Mouse (Mus musculus) ZHBTc4 (cell line): Measurements from ENCODE around the gene Hmgb1.
"Not testable (repeated sequence)": the region's sequence is repeated elsewhere in the genome, so short reads cannot be mapped to it uniquely, and the experiment has no call there.

Experiments
- DNase-seq: peaks from one replicate; pipeline ENCODE4 v3.0.0-alpha.2; 2011; ENCODE audit warnings: low read depth, low spot score

Hmgb1 gene

DNA sequence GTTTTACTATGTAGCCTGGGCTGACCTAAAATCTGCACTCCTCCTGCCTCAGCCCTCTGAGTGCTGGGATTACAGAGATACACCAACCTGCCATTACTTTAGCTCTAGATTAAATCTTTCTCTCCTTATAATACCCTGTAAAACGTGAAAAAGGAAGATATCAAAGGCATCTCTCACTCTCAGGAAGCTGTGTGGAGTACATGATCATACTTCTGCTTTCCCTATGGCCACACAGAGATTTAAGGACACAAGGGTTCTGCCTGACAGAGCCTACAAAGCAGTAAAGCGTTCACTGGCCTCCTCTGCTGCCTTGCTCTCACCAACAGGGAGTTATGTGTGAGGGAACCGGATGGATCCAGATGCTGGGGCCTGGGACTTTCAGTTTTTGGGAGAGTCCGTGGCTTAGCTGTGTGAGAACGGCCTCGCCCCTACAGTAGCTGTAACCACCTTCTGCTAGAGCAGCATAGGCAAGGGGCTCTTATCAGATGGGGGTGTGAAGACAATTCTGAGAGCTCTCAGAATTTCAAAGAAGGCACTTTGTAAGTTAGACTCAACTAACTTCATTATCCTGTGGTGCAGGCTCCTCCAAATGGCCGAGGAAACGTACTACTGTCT lies 36.8 kb downstream of the Hmgb1 start:
- DNase-seq = peak; percentile 64

DNA sequence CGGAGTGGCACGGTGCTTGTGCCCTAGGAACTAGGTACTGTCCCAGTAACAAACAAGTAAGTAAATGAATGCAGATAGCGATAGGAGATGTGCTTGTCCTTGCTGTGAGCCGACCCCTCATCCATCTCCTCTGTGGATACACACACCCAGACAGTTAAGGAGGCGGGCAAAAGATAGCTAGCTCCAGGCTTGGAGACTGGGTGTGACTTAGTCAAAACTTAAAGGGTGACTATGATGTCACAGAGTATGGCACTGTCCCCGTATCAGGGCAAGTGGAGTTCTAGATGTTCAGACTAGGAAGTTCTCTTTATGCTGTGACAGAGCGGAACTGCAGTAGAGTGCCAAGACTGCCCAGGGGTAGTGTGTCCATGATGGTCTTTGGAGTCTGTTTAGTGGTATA lies 37.6 kb downstream of the Hmgb1 start:
- DNase-seq = no peak

DNA sequence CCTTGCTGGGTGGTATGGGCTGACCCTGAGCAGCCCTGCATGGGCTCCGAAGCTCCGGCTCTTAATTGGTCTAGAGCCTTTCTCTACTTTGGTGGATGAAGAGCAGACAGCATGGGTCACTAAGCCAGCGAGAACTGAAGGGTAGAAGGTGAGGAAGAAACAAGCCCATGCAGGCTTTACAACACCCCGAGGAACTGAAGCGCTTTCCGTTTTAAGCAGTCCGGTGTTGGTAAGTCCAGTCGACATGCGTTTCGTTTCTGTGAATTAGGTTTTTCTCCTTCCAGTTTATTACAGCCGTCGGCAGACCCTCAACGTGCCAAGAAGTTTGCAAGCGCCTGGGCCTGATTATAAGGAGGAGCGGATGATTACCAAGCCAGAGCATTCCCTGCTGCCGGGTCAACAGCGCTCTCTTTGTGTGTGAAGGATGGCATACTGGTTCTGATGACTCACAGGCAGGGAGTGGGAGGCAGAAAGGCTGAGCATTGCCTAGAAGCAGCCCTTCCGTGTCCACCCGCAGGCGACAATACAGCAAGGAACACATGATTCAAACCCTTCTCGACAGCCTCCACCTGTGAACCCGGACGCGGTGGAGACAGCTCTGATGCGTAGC lies 40.4 kb downstream of the Hmgb1 start:
- DNase-seq = no peak

DNA sequence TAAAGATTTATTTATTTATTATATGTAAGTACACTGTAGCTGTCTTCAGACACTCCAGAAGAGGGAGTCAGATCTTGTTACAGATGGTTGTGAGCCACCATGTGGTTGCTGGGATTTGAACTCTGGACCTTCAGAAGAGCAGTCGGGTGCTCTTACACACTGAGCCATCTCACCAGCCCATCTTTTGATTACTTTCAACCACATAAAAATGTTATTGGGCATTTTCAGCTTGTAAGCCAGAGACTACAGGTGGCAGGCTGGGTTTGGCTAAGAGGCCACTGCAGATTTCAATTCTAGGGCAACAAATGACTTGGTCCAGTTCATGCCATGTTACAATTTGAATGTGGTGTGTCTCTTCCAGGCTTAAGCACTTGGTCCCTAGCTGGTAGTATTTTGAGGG lies 43.1 kb downstream of the Hmgb1 start:
- not testable (repeated sequence) for DNase-seq

DNA sequence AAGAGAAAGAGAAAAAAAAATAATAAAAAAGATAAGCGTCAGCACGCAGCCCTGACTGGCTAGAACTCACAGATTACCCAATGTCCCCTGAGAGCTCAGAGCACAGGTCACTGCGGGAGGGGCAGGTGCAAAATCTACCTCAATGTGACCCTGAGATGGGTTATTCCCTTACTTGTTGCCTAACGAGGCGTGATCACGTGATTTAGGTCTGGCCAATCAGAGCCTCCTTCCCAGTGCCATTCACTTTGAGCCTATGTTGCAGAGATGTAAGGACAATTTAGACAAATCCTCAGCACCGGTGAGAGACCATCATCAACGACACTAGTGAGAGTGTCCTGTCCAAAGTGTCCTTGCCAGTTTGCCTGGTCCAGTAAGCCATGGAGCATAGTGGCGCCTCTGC lies 44.0 kb downstream of the Hmgb1 start:
- DNase-seq = peak; percentile 74

DNA sequence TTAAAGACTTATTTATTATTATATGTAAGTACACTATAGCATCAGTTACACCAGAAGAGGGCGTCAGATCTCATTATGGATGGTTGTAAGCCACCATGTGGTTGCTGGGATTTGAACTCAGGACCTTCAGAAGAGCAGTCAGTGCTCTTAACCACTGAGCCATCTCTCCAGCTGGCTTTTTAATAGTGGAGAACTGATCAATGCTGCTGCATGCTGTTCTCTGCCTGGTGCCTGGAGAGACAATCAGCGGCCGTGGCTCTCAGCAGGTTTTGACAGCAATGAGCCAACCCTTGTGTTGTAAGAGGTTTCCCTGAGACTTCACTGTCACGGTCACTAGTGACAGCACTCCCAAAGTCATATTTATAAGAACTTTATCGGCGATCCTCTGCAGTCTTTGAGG lies 46.2 kb downstream of the Hmgb1 start:
- not testable (repeated sequence) for DNase-seq

DNA sequence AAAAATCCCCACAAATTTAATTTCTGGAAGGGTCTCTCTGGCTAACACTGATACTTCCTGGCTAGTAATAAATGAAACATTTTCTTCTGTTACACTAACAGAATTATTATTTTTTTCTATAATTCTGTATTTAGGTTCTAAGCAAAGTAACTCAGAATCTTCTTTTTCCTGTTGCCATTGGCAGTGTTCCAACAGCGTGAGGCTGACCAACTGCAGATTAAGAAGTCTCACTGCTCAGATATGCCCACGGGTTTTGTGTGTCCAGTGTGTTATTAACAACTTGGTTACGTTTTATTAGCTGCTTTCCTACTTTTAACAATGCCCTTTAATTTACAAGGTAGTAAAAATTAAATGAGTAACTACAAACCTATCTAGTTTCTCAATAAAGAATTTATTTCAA lies 46.8 kb downstream of the Hmgb1 start:
- no peak for DNase-seq

DNA sequence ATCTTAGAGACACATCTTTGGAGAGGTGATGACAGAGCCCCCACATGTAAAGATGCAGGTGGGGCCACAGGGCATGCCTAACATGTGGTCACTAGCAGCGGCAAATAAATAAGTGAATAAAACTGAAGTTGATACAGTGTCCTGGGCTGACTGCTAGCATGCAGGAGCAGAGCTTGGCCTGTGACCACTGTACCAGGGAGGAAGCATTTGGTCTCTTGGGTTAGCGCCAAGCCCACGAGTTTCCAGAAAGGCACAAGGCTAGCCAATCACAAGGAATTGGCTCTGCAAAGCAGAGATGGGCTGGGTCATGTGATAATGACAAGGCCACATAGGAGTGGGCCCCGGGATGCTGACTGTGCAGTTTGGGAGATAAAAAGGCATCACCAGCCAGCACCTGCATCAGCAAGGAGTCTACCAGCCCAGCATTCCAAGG lies 47.3 kb downstream of the Hmgb1 start:
- DNase-seq = peak; percentile 26

DNA sequence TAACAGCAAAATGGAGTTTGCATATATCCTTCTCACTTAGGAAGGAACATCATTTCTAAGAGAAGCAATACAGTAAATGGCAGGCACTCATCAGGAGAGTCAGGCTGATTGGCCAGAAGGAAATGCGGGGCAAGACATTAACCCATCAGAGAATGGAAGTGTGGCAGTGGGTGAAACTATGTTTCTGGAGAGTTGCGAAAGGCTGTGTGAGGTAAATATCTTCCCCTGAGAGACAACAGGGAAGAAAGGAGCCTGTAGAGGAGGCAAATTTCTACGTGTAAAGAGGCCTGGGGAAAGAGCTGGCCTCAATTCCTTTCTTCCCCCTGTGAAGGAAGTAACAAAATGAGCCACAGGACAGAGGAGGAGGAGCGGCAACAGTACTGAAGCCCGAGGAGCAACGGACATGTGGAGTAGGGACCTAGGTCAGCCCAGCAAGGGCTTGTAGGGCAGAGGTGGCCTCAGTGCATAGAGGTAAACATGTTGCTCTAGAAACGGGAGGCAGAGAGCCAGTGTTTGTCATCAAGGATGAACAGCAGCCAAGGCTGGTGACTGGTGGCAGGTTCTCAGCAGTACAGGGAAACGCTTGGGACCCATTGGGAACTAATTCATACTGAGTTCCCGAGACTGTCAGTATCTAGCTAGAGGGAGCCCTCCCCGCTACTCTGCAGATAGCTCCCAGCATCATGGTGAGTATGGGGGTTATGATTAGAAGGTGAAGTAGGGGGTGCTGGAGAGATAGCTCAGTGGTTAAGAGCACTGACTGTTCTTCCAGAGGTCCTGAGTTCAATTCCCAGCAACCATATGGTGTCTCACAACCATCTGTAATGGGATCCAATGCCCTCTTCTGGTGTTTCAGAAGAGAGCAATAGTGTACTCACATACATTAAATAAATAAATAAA lies 48.6 kb downstream of the Hmgb1 start:
- no peak for DNase-seq

DNA sequence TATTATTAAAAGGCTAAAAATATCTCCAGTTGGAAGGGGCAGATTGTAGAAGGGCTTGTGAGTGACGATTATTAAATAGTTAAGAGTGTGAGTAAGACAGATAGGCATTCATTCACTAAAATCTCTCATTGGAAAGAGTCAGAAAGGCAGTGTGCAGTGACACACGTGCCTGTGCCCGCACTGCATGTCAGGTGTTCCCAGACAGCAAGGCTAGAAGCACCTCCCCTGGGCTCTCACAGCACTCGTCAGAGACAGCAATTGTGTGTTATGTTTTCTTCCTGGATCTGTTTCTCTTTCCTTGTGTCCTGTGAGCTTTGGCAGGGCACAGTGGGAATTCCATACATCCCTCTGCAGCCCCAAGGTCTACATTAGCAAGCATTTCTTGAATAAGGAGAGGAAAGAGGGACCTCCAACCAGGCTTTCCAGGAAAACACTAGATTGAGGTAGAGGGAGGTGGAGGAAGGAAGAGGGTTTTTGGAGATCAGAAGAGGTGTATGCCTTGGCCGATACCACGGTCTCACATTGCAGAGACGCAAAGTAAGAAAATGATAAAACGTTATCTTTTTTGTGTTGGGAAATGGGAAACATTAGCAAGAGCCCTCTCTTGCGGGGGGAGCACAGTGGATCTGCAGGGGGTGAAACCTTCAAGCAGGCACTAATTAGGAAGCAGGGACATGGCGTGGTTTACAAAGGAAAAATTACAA lies 49.4 kb downstream of the Hmgb1 start:
- DNase-seq = no peak

DNA sequence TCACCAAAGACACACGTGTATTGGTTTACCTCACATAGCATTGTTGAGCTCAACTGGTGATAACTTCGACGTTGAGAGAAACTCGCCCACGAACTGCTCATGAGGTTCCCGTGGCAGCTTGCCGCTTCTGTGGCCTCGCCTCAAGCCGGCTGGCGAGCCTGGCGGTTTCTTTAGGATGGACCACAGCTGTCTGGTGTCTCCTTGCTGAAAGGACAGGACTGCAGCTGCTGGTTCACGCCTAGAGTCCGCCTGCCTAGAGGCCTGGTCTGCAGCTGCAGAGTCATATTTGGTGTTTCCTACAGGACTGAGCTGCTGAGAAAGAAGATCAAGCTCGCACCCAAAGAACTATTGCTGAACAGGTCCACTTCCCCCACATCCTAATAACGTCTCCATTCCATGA lies 55.8 kb downstream of the Hmgb1 start:
- DNase-seq = no peak

DNA sequence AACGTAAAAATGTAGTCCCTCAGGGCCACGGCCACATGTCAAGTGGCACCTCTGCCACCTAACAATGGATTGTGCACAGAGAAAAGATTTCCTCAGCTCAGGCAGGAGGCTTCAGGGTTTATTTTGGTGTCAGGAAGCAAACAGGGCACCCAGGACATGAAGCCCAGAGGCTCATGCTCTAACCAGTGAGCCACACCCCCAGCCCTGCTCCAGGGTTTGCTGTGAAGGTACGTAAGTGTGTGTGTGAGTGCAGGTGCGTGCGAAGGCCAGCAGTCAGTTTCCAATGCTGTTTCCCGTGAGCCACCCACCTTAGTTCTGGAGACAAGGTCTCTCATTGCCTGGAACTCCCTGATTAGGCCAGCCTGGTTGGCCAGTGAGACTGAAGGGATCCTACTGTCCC lies 60.5 kb downstream of the Hmgb1 start:
- no peak for DNase-seq

DNA sequence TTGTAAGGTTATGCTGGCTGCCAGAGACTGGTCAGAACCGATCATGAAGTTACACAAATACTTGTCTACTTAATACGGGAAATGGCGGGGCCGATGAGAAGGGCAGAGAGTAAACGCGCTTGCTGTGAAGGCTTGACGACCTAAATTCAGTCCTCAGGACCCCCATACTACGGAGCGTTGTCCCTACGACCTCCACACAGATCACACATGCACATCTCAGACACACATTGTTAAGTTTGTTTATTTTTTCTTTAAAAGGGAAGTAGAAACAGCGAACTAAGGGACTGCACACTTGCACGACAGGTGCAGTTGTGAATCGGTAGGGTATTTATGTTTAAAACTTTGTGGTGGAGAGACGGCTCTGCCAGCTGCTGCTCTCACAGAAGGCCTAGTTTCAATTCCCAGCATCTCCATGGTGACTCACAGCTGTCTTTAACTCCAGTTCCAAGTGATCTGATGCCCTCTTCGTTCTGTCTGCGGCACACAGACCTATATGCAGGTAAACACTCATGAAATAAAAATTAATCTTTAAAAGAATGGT lies 64.9 kb downstream of the Hmgb1 start:
- DNase-seq = no peak

DNA sequence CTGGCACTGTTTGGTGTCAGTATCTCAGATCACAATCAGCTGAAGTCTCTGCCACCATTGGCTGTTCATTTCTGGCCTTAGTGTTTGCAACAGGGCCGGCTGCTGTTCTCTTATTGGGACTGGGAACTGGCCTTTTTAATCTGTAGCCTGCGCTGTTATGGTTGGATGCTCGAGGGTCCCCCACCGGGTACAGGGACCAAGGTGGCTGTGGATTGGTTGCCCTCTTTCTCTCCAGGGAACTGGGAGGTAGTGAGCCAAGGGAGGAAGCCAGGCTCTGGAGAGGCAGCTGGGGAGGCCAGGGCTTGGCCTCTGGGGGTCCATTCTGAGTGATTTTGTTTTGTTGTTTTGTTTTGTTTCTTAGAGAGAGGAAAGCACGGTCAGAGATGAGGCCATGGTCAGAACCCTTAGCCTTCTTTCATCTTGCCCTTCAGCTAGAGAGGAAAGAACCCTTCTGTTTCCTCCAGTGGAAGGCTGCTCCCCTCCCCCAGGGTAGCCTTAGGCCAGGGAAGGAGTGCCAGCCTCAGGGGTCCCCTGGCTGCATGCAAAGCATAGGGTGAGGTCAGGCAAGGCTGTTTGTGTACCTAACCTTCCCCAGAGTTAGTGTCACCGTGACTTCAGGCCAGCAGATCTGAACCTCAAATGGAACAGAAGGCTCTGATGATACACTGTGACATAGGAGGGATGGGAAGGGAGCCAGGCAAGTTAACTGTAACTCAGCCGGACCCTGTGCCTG lies 66.3 kb downstream of the Hmgb1 start:
- no peak for DNase-seq

DNA sequence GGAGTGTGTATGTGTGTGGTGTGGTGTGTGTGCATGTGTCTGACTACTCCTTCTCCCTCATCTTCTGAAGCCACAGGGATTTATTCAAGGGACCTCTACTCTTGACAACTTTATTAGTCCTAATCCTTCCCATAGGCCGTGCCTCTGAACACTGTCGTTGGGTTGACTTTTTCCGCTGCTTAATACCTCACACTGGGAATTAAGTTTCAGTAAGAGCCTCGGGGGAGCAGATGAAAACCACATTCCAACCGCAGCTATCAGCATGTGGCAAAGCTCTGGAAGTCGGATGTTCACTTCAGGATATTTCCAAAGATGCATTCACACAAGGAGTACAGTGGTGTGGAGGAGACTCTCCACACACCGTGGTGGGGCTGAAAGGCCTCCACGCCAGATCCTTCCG lies 69.7 kb downstream of the Hmgb1 start:
- no peak for DNase-seq

DNA sequence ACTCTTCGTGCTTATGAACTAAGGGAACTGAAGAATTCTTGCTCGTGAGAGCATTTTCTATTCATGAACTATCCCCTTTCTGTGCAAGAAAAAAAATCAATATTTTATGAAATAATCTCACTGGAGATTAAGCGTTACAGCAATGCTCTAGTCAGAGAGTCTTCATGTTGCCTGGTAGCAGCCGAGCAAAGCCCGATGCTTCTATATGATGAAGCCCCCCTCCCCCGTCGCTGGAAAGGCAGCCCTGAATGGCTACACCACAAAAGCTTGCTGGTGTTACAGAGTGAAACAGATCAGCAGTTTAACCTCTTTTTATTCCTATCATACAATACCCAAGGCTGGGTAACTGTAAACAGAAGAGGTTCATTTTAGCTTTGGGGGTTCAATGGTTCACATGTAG lies 70.3 kb downstream of the Hmgb1 start:
- DNase-seq = no peak

DNA sequence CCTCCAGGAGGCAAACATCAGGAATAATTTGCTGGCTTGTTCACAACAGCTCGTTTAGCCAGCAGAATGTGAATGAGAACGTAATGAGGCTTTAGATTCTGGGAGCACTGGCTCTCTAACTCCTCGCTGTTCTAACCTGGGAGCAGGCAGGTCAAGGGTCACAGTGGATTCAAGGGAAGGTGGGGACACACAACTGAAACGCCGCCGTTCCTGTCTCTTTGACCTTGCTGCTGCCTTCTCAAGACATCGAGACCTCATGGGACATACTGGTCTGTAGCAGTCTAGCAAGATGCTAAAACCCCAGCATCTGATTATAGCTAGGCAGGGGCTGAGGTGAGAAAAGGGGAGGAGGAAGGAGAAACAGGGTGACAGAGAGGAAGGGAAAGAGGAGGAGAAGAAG lies 70.8 kb downstream of the Hmgb1 start:
- peak; percentile 49 for DNase-seq

DNA sequence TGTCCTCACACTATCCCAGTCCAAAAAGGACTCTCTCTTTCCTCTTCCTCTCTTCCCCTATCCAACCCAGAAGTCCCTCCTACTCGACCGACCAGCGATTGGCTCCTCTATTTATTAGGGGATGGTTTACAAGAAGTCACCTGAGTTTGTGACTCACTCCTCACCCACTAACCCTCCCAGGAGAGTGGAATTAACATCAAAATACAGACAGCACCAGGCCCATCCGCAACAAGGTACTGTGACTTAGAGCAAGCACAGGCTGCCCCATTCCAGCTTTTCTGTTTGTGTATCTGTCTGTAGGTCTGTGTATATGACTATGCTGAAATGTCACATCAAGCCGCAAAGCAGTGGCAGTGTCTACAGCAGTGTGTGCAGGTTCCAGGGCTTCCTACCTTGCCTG lies 71.7 kb downstream of the Hmgb1 start:
- peak; percentile 95 for DNase-seq

DNA sequence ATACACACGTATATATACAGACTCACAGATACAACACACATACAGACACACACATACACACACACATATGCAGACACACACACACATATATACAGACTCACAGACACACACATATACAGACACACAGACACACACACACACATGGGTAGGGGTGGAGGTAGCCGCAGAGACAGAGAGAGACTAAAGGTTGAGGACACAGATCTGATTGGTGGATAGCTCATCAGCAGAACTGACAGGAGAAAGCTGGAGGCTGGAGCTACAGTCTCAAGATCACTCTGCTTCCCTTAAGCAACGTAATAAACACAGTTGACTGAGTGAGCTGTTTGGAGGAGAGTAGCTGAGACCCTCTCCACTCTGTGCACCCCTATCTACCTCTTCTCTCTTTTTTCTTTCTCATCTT lies 75.1 kb downstream of the Hmgb1 start:
- no peak for DNase-seq

DNA sequence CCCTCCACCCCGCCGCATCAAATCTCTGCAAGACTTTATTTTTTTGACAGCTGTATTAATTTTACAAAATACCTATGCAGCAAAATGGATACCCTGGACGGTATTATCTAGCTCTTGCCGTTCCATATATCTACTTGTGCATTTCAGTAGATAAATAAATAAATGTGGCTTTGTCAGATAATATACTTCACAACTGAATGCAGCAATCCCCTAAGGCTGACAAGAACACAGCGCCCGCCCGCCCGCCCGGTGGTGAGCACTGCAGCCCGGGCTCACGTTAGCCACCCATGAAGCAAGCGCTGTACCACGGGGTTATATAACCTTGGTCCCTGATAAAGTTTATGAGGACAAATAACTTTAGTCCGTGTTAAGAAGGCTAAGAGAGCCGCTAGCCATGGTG lies 76.1 kb downstream of the Hmgb1 start:
- no peak for DNase-seq

DNA sequence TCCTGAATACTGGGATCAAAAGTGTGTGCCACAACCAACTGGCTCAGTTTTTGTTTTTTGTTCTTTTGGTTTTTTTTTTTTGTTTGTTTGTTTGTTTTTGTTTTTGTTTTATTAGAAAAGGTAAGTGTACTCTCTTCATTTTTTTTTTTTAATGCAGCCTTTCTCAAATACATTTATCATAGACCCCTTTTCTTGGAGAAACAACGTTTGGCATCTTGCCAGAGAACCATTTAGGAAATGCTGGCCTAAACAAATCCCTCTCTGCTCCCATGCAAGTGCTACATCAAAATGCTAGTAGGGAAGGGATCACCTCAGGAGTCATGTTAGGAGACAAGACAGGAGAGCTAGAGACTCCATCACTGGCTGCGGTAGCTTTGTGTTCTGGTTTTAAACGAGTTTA lies 76.7 kb downstream of the Hmgb1 start:
- no peak for DNase-seq
